8 mouse cellular contexts compared by ENCODE assay signal in the genomic region with DNA sequence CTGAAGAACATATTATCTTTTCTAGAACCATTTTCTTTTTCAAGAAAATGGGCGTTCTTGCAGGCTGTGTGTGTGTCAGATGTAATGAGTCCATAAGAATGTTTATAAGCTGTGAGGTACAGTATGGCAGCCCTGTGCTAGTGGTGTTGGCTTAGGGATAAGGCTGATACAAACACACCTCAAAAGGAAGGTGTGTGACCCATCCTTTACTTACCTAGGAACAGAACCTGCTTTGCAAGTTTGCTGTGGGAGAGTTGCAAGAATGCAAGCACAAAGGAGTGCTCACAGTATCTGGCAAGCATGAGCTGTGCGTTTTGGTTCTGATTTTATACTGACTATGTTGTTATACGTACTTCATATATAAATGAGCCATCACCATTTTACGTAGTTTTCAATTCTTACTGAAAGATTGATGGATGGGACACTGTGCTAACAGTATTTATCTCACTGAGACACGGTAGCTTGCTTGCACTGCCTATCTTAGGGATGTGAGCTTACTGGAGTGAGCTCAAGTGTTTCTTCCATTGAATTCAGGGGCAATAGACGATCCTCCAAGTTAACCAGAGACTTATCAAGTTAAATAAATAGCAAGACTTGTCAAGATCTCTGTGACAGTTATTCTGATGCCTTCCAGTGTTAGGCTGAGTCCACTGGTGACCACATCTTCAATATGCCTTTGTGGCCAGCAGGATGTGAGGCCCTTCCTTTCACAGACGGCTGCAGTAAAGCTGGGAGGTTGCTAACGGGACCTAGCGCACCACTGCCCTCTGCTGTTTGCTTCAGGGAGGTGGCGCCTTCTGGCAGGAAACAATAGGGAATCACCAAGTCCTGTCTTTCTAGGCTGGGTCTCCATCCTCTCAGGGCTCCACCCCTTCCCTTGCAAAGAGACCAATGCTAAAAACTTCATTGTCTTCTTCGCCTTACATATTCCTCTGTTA.
DNase-seq lines count a peak whose midpoint lies in the region; ATAC-seq and TF ChIP-seq lines count a peak whose summit lies in the region.

No protein-coding gene starts in this region.

- H3K4me3 ChIP-seq in cerebellum, adult 2 months (replicated peaks; ENCODE audit: insufficient read depth, low read depth, low read length): no peak overlapping the region
- no peak overlapping the region for H3K4me3 ChIP-seq in hindbrain, embryonic 14.5 days (replicated peaks; ENCODE audit: low read length)

- no peak overlapping the region for H3K9ac ChIP-seq in hindbrain, embryonic 14.5 days

- no peaks in the 10 kb centered on the region for H3K36me3 ChIP-seq in hindbrain, embryonic 14.5 days (replicated peaks; ENCODE audit: control insufficient read depth, insufficient read depth)

- peak; percentile 89 for ATAC-seq in hindbrain, embryonic 14.5 days (ENCODE audit: low FRiP score)

- peak; percentile 89 for TF ChIP-seq CTCF in cerebellum, adult 2 months (IDR thresholded peaks at IDR 0.05; ENCODE audit: borderline replicate concordance, insufficient read depth, low read depth, low read length)

- H3K27me3 ChIP-seq in cerebellum, adult 2 months (ENCODE audit: control insufficient read depth, insufficient read depth, low read length): no peaks in the 10 kb centered on the region
- no peaks in the 10 kb centered on the region for H3K27me3 ChIP-seq in hindbrain, embryonic 14.5 days (ENCODE audit: control insufficient read depth, insufficient read depth, low read length)

- no peak overlapping the region for H3K27ac ChIP-seq in cerebellum, adult 2 months (ENCODE audit: insufficient read depth, low read length)
- H3K27ac ChIP-seq in hindbrain, embryonic 14.5 days: no peak overlapping the region

- peak; percentile 15 for DNase-seq in MN1 (ENCODE audit: low spot score)
- peak; percentile 45 to 60 for DNase-seq in cerebellum, adult 2 months
- peak; percentile 27 to 76 for DNase-seq in frontal cortex, adult 2 months (ENCODE audit: extremely low spot score in 1 of 2, low spot score in 1 of 2)
- DNase-seq in hindbrain, embryonic 14.5 days (ENCODE audit: low spot score): peak; percentile 85
- DNase-seq in layer of hippocampus, postnatal 10 days (ENCODE audit: low spot score in 2 of 2): peak; percentile 74 to 84
- peak; percentile 65 to 77 for DNase-seq in lung, postnatal 4 days
- DNase-seq in right cerebral cortex, adult 18-20 months: peak; percentile 63
- DNase-seq in urinary bladder, adult 18-20 months (ENCODE audit: low spot score in 2 of 2): peak; percentile 24 to 33

- H3K4me2 ChIP-seq in hindbrain, embryonic 14.5 days (replicated peaks): no peak overlapping the region

- TF ChIP-seq POLR2A in cerebellum, adult 2 months (IDR thresholded peaks at IDR 0.05; ENCODE audit: borderline replicate concordance, insufficient read depth, low read length): no peak

- no peaks in the 10 kb centered on the region for H3K4me1 ChIP-seq in cerebellum, adult 2 months (ENCODE audit: control insufficient read depth, insufficient read depth, low read length)
- no peaks in the 10 kb centered on the region for H3K4me1 ChIP-seq in hindbrain, embryonic 14.5 days (replicated peaks; ENCODE audit: control insufficient read depth, insufficient read depth, low read length)

- no peaks in the 10 kb centered on the region for H3K9me3 ChIP-seq in hindbrain, embryonic 14.5 days (ENCODE audit: control insufficient read depth, low read length)

- WGBS in cerebellum, adult 2 months: 59% methylated on average over 11 of the region's 11 CpGs
- 44% methylated on average over 11 of the region's 11 CpGs for WGBS in hindbrain, embryonic 14.5 days

Comparison
In these comparisons a context has a peak if more than half of its experiments do, and no peak if none do; other contexts are left out.
1. DNase-seq: peak in every context shown above with its lines; median percentile 85 in hindbrain, embryonic 14.5 days; 79 in layer of hippocampus, postnatal 10 days; 71 in lung, postnatal 4 days; 63 in right cerebral cortex, adult 18-20 months; 52 in cerebellum, adult 2 months; 52 in frontal cortex, adult 2 months; 28 in urinary bladder, adult 18-20 months; 15 in MN1.